Mouse (Mus musculus) adrenal gland, adult 18-20 months (tissue): ENCODE data around the gene Cbln3. TPM values are rescaled to one million over a fixed set of nuclear protein-coding genes. Genes with fewer than 3 reads are reported as not detected.

Experiments used
- DNase-seq, 2 experiments: peaks; one replicate each; pipeline ENCODE4 v3.0.0; 2021 to 2022; ENCODE audit warnings: low spot score in 2 of 2
- total RNA-seq, 2 experiments: library from RNA; stranded (reverse); gene quantifications; 1 replicate in 1 of 2; 2 replicates in 1 of 2; pipeline ENCODE4 v1.2.3; 2021

Cbln3 gene
- total RNA-seq, 2 experiments from 2014 or later = not detected

DNA sequence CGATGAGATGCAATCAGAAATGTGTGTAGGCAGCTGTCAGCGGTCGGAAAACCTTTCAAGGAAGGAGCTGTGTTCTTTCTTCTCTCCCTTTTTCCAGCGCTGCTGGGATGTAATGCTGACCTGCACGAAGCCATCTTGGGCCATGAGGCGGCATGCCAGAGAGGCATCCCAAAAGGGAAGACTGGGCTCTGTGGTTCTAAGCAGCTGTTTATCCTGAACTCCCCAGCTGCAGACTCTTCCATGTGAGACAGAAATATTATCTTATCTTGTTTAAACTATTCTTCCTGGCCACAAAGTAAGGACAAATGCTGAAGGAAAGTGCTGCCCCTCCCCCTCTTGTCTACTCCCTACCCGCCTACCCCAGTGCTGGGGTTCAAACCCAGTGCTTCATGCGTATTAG is 3.2 kb downstream of the Cbln3 start:
- no peak for DNase-seq

DNA sequence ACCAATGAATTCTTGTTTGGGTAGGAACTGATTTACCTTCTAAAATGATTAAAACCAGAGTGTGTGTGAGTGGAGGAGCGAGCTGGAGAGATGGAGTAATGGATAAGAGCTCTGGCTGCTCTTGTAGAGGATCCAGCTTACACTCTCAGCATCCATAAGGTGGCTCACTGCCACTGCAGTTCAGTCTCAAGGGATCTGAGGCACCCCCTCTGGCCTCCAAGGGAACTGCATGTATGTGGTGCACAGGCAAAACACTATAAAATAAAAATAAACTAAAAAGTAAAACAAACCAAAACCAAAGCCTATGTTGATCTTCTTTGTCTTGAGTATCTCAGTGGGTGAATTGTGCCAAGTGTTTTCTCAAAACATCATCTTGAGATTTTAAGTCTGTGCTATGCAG is 4.6 kb downstream of the Cbln3 start:
- peak; percentile 59 to 65 for DNase-seq

DNA sequence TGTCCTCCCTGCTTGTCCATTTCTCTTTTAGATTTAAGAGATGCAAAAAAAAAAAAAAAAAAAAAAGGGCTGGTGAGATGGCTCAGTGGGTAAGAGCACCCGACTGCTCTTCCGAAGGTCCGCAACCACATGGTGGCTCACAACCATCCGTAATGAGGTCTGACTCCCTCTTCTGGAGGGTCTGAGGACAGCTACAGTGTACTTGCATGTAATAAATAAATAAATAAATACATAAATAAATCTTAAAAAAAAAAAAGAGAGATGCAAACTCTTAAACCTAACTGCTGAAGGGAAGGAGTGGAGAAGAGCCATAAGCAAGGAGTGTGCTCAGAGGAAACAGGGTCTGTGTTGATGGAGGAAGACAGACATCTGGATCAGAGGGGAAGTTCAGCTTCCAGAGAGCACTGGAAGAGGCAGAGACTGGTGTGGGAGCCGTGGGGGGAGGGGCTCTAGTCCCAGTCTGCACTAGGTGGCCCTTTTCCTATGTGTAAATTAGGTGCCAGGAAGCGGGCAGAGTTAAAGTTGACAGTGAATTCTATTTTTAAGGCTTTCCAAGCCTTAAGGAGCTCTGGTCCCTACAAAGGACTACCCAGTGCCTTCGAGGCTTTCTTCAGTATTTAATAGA is 5.8 kb downstream of the Cbln3 start:
- no peak for DNase-seq

DNA sequence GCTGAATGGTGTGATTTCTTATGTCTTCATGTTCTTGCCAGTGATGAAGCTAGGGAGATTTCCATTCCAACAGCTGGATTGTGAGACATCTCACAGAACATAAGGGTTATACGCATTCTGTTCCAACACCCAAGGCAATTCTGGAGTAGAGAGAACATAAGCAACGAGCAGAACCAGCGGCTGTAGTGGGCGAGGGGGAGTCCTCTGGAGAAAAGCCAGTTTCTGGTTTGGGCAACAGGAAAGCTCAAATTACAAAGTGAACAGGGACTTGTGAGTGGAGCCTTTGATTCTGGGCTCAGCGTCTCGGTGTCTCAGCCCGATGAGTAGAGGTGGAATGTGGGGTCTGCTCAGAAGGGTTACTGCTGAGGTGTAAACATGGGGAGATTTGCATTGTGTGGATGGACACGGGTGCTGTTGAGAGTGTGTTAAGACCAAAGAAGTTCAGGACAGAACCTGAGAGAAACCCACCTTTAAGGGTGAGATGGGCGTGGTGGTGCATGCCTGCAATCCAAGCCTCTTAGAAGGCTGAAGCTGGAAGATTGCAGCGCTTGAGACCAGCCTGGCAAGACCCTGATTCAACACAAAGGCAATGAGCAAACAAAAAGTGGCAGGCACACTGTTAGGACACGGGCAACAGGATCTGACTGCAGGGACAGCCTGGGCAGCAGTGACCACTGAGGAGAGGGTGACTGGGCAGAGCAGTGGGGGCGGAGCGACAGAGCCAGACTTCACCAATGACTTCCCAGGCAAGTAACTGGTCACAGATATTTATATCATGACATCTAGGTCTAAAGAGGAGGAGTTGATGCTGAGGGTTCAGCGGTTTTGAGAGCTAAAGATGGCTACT is 6.5 kb downstream of the Cbln3 start:
- DNase-seq = no peak

DNA sequence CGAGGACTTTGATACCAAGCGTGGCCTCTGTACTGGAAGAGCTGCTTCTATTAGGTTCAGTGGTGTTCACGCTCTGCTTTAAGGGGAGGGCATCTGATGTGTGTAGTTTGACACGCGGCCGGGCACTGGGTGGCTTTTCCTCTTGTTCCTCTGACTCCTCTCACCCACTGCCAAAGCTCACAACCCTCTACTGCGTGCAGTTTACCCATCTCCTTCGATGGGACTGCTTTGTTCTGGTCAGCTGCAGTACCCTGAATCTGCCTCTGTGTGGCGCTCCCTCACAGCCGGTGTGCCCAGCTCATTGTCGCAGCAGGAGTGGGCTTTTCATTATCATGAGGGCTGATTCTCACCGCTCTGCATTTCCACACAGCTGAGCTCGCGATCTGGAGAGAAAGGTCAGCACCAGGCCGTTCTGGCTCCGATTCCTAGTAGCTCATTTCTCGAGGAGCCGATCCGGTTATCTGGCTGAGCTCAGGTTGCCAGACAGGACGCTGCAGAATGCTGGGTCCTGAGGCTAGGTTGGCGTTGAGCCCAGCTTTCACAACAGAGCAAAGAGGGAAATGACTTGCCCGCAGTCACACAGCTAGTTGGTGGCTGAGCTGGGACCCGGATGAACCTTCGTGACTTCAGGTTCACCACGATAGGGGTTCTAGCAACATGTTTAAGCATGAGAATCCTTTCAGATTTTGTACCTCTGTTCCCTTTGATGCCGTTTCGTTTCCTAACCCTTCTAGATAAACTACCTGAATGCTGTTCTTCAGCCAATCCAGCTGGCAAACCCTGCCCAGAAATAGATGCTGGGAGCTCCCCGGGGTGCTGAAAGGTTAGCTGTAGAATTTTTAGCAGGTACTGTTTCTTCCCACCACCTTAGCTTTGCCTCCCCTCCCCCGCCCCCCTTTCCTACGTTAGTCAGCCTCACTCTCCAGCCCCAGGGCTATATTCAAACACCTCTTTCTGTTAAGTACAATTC is 10.2 kb downstream of the Cbln3 start:
- peak; percentile 74 to 75 for DNase-seq

DNA sequence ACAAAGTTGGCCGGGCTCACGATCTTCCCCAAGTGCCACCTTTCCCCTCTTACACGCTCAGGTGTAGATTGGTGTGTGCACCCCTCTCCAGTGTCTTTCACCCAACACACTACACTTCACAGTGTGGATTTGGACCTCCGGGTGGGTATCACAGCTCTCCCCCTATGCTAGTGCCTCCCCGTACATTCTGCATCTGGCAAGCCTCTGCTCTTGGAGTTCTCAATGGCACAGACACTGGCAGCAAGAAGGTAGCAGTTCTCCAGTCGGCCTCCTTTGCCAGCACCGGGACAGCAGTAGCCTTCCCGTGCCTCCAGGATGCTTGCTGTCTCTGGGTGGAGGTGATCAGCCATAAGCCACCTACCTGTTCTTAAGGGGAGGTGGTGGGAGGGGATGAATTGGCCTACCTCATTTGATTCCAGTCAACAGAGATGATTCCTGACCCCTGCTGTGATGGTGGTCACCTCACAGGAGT is 10.9 kb downstream of the Cbln3 start:
- no peak for DNase-seq

DNA sequence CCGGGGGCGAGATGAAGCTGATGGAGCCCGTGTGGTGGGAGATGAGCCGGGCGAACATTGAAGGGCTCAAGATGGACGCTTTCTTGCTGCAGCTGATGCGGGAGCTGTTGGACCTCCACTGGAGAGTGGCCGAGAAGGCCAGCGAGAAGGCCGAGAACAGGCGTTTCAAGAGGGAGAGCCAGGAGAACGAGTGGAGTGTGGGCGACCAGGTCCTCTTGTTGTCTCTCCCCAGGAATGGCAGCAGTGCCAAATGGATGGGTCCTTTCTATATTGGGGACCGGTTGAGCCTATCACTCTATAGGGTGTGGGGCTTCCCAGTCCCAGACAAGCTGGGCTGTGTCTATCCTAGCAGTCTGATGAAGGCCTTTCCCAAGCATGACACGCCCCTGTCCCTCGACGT is 11.6 kb downstream of the Cbln3 start:
- no peak for DNase-seq

DNA sequence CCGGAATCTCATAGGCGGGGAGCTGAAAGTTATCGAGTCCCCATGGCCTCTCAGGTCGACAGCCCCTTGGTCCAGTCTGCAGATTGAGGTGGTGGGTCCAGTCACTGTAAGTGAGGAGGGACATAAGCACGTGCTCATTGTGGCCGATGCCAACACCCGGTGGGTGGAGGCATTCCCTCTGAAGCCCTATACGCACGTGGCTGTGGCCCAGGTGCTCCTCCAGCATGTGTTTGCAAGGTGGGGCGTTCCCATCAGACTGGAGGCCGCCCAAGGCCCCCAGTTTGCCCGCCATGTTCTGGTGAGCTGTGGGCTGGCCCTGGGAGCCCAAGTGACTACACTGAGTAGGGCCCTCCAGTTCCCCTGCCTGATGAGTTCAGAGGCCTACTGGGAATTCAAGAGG is 12.2 kb downstream of the Cbln3 start:
- DNase-seq = no peak

DNA sequence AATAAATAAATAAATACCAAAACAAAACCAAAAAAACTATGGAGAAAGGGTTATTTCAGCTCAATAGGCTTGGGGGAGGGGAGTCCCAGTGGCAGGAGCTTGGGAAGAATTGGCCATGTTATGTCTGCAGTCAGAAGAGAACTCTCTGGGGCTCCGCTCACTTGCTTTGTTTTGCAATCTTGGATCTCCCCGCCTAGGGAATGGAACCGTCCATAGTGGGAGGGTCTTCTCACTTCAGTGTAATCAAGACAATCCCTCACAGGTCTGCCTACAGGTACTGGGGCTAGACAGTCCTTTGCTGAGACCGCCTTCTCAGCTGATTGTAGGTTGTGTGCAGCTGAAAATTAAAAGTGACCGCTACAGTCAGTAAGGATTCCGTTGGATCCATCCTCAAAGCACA is 14.7 kb downstream of the Cbln3 start:
- no peak for DNase-seq

DNA sequence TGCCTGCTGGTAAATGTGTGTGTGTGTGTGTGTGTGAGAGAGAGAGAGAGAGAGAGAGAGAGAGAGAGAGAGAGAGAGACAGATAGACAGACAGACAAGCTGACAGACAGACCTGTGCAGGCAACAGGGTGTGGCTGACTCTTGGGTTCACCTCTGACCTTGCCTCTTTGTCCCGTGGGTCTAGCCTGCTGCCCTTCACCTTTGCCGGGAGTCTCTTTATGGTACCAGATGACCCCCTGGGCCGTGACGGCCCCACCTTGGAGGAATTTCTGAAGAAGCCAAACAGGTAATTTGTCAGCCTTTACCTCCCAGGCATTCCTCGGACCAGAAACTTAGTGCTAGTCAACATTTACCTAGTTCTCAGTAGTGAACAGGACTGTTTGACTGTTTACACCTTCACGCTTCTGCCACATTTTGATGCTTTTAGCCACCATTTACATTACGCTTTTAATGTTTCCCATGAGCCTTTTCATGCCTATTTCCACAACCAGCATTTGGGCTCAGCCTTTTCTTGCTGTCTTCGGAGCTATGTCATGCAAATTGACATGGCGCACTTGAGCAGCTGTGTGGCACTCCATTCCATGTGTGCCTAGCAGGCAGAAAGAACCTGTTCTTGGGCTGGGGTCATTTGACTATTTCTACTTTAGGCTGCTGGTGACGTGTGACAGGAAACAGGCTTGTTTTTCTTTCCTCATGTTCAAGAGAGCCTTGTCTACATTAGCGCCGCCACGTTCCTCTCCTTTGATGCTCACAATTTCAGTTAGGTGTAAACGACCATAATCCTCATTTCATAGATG is 15.8 kb downstream of the Cbln3 start:
- no peak for DNase-seq

DNA sequence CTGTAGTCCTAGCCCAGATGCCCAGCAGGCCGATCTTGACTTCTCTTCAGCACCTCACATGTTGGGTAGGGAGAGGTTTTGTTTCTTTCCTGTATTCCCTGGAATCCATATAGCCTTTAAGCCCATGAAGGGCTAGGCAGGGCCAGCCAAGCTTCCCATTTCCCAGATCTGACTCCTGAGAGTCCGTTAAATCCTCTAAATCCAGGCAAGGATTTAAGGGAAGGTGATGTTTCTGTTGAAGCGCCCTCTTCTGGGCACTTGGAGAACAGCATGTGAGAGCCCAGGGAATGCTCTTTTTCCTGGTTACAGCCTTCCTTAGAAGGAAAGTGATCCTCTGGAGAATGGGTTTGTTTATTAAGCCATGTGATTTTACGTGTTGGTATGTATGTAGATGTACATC is 17.2 kb downstream of the Cbln3 start:
- peak; percentile 54 to 58 for DNase-seq

DNA sequence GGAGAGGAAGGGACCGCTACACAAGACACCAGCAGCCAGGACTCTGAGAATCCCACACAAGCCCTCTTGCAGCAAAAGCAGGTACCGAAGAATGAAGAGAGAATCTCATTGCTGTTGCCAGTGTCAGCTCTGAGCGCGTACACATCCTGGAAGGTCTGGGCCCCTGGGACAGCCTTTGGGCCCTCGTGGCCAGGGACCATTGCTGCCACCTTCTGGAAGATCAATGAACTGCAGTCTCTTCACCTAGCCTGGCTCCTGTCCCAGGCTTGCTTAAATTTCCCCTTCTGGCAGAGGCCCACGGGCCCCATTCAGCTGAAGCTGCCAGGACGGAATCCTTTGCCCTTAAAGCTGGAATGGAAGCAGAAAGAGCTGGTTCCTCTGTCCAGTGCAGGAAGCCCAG is 20.4 kb downstream of the Cbln3 start:
- DNase-seq = peak; percentile 71 to 72

DNA sequence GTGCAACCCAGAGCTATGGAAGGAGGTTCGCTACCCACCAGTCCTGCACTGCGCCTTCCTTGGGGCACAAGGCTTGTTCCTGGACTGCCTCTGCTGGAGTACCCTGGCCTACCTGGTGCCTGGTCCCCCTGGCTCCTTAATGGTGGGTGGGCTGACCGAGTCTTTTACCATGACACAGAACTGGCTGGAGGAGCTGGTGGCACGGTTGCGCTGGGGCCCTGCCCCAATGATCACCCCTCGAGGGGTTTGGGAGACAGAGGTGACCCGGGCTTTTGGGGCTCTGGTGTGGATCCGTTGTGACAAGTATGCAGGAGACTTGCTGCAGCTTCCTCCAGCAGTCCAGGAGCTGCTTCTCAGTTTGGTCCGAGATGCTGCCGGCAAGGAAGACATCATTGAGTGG is 21.2 kb downstream of the Cbln3 start:
- DNase-seq = no peak

DNA sequence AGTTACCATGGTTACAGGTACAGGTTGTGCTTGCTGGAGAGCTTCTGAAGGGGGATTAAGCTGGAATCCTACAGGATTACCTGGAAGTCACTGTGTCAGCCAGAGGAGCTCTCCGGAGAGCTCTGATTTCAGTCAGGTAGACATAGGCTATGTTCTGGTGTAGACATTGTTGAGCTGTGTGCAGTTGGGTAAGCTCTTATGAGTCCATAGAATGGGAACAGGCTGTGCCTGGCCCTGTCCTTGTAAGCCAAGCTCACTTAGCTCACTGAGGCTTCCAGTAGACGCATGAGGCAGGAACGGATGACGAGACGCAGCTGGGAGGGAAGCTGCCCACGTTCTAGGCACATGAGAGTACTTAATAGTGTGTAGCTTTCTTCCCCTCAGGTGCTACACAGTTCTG is 22.0 kb downstream of the Cbln3 start:
- no peak for DNase-seq

DNA sequence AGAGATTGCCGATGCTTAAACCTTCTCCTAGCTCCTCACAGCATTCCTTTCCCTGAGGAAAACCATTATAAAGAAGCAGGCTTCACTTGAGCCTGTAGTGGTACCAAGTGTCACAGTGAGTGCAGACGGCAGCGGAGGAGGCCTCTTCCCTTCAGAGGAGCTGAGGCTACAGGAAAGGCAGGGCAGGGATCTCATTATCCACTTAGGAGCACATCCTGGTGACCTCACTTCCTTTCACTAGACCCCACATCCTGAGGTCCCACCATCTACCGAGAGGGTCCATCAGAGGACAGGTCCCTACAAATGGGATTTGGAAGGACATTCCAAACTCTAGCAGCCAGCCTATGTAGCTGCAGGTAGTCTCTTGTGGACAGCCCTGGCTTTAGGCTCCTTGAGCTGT is 26.6 kb downstream of the Cbln3 start:
- DNase-seq = no peak

DNA sequence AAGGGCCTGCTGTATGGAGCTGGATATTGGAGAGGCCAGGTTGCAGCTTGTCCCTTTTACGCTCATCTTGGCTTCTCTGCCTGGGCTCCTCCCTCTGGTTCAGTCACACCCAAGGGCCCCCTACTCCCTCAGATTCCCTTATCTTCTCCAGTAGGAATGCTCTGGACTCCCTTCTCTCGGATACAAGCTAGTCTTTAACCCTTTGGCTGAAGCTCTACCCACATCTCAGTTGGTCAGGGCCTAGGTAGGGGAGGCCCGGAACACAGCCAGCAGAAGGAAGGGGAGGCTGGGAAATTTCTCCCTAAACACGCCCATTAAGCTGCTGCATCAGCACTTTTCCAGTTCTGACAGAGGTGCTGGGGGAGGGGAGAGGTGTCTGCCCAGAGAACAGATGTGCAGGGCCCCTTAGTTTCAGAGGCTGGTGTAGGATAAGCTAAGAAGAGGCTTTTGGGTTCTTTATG is 29.1 kb downstream of the Cbln3 start:
- DNase-seq = no peak

DNA sequence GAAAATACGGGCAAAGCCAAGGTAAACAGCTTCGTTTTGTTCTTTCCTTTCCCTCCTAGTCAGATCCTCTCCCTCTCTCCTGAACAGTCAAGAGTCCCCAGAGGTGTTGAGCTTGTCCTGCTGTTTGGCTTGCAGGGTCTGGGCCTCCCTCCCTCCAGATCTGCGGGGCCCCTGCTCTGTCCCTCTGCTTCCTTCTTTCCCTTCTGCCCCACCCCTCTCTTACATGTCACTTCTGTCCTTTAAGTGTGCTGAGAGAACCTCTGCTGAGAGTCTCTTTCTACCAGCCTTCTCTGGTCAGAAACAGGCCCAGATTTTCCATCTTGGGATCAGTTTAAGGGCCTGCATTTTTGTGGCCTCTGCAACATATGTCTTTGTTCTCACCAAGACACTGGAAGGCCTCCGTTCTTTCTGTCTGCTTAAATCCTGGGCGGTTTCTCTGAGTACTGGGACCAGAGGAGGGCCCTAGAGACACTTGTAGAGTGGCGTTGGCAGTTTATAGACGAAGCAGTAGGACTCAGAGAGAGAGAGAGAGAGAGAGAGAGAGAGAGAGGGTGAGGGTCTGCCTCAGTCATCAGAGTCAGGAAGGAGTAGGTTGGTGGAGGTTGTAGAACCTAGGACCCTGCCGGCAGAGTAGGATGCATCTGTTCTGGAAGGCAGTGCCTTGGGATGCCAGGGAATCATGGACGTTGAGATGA is 29.6 kb downstream of the Cbln3 start:
- no peak for DNase-seq

DNA sequence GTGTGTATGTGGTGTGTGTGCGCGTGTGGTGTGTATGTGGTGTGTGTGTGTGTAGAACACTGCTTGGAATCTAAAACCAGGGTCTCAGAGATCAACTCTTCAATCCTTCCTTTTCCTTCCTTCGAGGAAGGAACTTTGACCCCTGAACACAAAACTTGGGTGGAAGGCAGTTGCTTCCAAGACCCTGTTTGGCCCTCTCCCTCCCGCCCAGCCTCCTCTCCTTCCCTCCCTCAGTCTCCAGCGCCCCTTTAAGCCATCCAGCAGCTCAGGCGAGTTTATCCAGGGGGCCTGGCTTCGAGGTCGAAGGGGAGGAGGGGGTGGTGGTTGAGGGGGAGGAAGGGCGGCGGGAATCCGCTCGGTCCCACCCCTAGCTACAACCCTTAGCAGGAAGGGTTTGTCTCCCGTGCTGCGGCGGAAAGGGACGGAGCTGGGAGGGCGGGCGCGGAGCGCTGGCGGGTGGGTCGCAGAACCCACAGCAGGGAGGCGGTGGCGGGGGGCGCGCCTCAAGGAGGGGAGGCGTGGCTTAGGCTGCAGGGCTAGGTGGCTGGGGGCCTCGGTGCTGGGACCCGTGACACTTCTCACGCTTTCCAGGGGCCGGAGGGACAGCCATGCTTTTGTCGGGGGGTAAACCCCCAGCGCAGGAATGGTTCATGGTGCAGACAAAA is 30.4 kb downstream of the Cbln3 start, which contains the start of gene Nynrin:
Gene Nynrin, plus strand, starts transcription at position 390 of the 665 bp plus-strand sequence.
- DNase-seq = peak; percentile 35 to 56
